Mouse (Mus musculus) liver, embryonic 14.5 days (tissue): ENCODE data around the gene Cgnl1. TPM values are rescaled to one million over a fixed set of nuclear protein-coding genes. Genes with fewer than 3 reads are reported as not detected.

Experiments used
- ATAC-seq: fragments of 200-750 bp; cut with Nextera tagmentation; 2 replicates; pipeline ENCODE4 v1.8.0; 2017; ENCODE audit warnings: moderate number of reproducible peaks, mild to moderate bottlenecking, moderate library complexity; ENCODE audit not compliant: insufficient read depth
- DNase-seq, 3 experiments: peaks; one replicate each; pipeline ENCODE4 v3.0.0-alpha.2; 2012 to 2013; ENCODE audit warnings: low read depth in 3 of 3, low spot score in 3 of 3
- H3K27ac ChIP-seq: fragments of 300-500 bp; sonication (generic); 2 replicates; pipeline ENCODE4 v1.5.1; 2014; ENCODE audit warnings: moderate library complexity, mild to moderate bottlenecking, control low read depth, inconsistent platforms
- H3K27me3 ChIP-seq: fragments of 300-500 bp; sonication (generic); 2 replicates; pipeline ENCODE4 v1.6.1; 2014; ENCODE audit warnings: mild to moderate bottlenecking, low read length, moderate library complexity; ENCODE audit not compliant: control insufficient read depth, insufficient read depth
- H3K36me3 ChIP-seq: fragments of 300-500 bp; sonication (generic); replicated peaks from 2 replicates; pipeline ENCODE4 v1.6.1; 2014; ENCODE audit warnings: low read depth; ENCODE audit not compliant: control insufficient read depth, insufficient read depth
- H3K4me1 ChIP-seq, 2 experiments: fragments of 200-500 bp in 1 of 2; fragments of 300-500 bp in 1 of 2; sonication (generic) in 1 of 2; replicated peaks; 2 replicates each; pipeline ENCODE4 v1.6.1; 2012 to 2014; ENCODE audit warnings: antibody characterized with exemption in 1 of 2, inconsistent platforms in 1 of 2, low read length in 1 of 2; ENCODE audit not compliant: control insufficient read depth in 2 of 2, insufficient read depth in 2 of 2
- H3K4me2 ChIP-seq: fragments of 300-500 bp; sonication (generic); 2 replicates; pipeline ENCODE4 v1.6.1; 2014; ENCODE audit warnings: low read depth, mild to moderate bottlenecking, control low read depth, moderate library complexity
- H3K4me3 ChIP-seq, 2 experiments: fragments of 200-500 bp in 1 of 2; fragments of 300-500 bp in 1 of 2; sonication (generic) in 1 of 2; 2 replicates each; pipeline ENCODE4 v1.5.1; 2012 to 2014; ENCODE audit warnings: low read depth in 2 of 2, low read length in 2 of 2, mild to moderate bottlenecking in 2 of 2, control low read depth in 1 of 2, inconsistent platforms in 1 of 2, moderate library complexity in 1 of 2; ENCODE audit not compliant: insufficient read depth in 1 of 2
- H3K9ac ChIP-seq: fragments of 300-500 bp; sonication (generic); replicated peaks from 2 replicates; pipeline ENCODE4 v1.6.1; 2014; ENCODE audit warnings: mild to moderate bottlenecking, control low read depth, moderate library complexity
- H3K9me3 ChIP-seq: fragments of 300-500 bp; sonication (generic); 2 replicates; pipeline ENCODE4 v1.6.1; 2016; ENCODE audit warnings: low read length, mixed read lengths; ENCODE audit not compliant: control insufficient read depth
- CTCF ChIP-seq: IDR thresholded peaks from 2 replicates; pipeline ENCODE4 v1.5.1; 2016; ENCODE audit warnings: antibody characterized with exemption, low read depth, control low read depth
- EP300 ChIP-seq: IDR thresholded peaks from 2 replicates; pipeline ENCODE4 v1.6.1; 2016; ENCODE audit warnings: antibody characterized with exemption, low read depth
- WGBS: fragments of 180-500 bp; shearing (Covaris S2); extraction: QIAGEN DNeasy Blood & Tissue Kit; methylation state at CpG from one replicate; pipeline ENCODE4 v1.1.7; 2014; ENCODE audit not compliant: insufficient replicate concordance; 5-methylcytosine and 5-hydroxymethylcytosine counted together
- polyA plus RNA-seq, 2 experiments: library from polyadenylated mRNA; depleted of rRNA in 1 of 2; stranded (reverse) in 1 of 2; unstranded in 1 of 2; fragments of >200 nt; fragmentation: Nextera tagmentation in 1 of 2; extraction: Ambion mirVana in 1 of 2; gene quantifications; 2 replicates each; pipeline versions ENCODE4 v1.2.1 to v1.2.3; 2012 to 2014

Cgnl1 gene
- polyA plus RNA-seq, 2 experiments, result 1.2 to 1.8 TPM

DNA sequence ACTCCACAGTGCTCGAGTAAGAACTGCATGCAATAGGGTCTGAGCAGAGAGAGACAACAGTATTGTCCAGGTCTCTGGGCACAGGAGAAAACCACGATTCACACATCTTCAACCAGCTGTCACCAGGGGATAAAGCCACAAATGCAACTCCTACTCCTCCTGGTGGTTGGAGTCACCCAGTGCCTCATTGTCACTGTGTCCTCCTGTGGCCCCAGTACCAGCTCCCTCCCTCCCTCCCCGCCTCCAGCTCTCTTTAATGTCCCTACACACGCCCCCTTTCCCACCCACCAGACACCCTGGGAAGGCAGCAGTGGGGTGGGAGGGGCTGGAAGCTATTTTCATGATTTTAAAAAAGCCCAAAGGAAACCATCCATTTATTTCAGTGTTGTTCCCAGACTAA is 41.0 kb upstream of the Cgnl1 start:
- 14% methylated on average over 4 of the region's 4 CpGs for WGBS
- Histone ChIP-seq H3K36me3 (no peaks in the 10 kb centered on the region), H3K27me3 (no peaks in the 10 kb centered on the region), H3K9ac (no peak overlapping the region), H3K9me3 (no peaks in the 10 kb centered on the region), H3K4me3 (no peak overlapping the region), H3K4me1 (no peaks in the 10 kb centered on the region), H3K4me2 (no peak overlapping the region), H3K27ac (no peak overlapping the region)
- no peak for TF ChIP-seq EP300
- peak; percentile 35 for TF ChIP-seq CTCF
- no peak for DNase-seq
- ATAC-seq, result no peak

DNA sequence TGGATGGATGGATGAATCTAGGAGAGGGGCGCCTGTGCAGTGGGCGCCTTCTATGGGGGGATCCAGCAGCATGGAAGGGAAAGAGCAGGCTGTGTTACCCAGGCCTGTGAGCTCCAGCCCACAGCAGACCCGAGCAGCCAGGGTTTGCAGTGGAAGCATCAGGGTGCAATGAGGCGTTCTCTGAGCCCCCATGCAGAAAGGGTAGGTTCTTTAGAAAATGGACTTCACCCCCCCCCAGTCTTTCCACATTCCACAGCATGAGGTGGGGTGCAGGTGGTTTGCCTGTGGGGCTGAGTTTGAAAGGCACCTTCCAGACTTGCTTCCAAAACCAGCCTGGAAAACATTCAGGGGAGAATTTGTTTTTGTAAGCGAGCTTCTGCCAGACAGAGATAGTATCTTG is 40.0 kb upstream of the Cgnl1 start:
- ATAC-seq, result no peak
- no peak overlapping the region for H3K27ac ChIP-seq
- no peak for DNase-seq
- H3K4me1 ChIP-seq, result no peaks in the 10 kb centered on the region
- TF ChIP-seq EP300, result no peak
- no peak for TF ChIP-seq CTCF
- no peaks in the 10 kb centered on the region for H3K36me3 ChIP-seq
- H3K9me3 ChIP-seq, result no peaks in the 10 kb centered on the region
- H3K9ac ChIP-seq, result no peak overlapping the region
- no peak overlapping the region for H3K4me2 ChIP-seq
- no peaks in the 10 kb centered on the region for H3K27me3 ChIP-seq
- WGBS, result 54% methylated on average over 5 of the region's 5 CpGs
- no peak overlapping the region for H3K4me3 ChIP-seq

DNA sequence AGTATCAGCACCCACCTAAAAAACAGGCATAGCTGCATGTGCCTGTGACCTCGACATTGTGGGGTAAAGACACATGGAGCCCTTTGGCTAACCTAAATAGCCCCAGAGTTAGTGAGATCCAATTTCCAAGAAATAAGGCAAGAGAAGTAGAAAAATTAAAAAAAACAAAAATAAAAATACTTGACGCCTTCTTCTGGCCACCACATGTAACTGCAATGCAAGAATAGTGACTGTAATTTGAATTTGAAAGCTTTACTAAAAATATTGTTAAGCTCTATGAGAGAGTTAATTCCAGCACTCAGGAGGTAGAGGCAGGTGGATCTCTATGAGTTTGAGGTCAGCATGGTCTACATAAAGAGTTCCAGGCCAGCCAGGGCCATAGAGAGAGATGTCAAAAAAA is 39.3 kb upstream of the Cgnl1 start:
- no peak overlapping the region for H3K4me3 ChIP-seq
- no peak overlapping the region for H3K9ac ChIP-seq
- H3K27ac ChIP-seq, result no peak overlapping the region
- no peak for ATAC-seq
- no peak overlapping the region for H3K4me2 ChIP-seq
- no peaks in the 10 kb centered on the region for H3K9me3 ChIP-seq
- H3K27me3 ChIP-seq, result no peaks in the 10 kb centered on the region
- no peak for DNase-seq
- WGBS, result 59% methylated on average over 2 of the region's 2 CpGs
- H3K4me1 ChIP-seq, result no peaks in the 10 kb centered on the region
- no peaks in the 10 kb centered on the region for H3K36me3 ChIP-seq
- TF ChIP-seq CTCF (0 out of 2 replicates have a peak, but pooled peaks have one; percentile 1), EP300 (no peak)

DNA sequence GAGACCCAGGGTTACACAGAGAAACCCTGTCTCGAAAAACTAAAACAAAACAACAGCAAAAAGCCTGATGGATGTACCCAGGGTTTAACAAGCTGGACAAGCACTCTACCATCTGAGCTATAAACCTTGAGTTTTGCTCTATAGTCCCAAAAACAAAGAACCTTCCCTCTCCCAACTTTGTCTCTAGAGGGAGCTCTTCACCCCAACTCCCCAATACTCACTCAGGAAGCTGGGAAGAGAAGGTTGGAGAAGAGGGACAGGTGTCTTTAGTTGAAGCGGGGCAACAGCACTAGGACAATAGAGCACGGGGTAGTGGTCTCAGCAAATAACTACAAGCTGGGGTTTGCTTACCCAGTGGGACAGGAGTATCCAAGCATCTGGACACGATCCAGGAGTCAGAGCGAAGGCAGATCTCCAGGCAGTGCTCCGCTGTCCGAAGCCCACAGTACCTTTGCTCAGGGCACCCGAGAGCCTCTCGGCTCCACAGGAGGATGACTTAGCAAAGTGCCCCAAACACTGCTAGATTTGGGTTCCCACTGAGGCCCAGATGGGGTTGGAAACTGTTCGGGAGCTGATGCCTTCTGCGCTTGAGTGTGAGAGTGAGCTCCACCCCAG is 37.3 kb upstream of the Cgnl1 start:
- Histone ChIP-seq H3K36me3 (no peaks in the 10 kb centered on the region), H3K9ac (no peak overlapping the region), H3K4me1 (no peaks in the 10 kb centered on the region), H3K27me3 (no peaks in the 10 kb centered on the region), H3K27ac (no peak overlapping the region), H3K4me3 (no peak overlapping the region), H3K9me3 (no peaks in the 10 kb centered on the region), H3K4me2 (peak overlapping the region; percentile 15; the same call in 1 of the 2 replicates)
- ATAC-seq (no peak), DNase-seq (no peak)
- peak; percentile 41 for TF ChIP-seq CTCF
- no peak for TF ChIP-seq EP300
- WGBS, result 38% methylated on average over 11 of the region's 11 CpGs

DNA sequence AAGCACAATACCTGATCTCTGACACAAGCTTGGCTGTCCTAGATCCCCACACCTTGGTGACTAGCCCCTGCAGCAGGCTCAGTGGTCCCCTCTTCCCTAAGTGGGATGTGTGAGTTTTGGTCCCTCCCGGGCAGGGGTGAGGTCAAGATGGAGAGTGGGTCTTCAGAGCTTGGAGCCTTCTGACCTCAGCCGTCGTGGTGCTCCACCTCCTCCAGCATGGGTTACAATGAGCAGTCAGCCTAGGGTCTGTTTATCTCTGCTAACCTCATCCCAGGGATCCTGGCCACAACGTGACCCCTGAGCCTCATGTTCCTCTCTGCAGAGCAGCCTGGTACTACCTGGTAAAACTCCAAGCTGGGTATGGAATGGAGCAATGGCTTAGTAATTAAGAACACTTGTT is 36.4 kb upstream of the Cgnl1 start:
- no peak for ATAC-seq
- Histone ChIP-seq H3K36me3 (no peaks in the 10 kb centered on the region), H3K27ac (no peak overlapping the region), H3K4me1 (no peaks in the 10 kb centered on the region), H3K4me2 (no peak overlapping the region), H3K27me3 (no peaks in the 10 kb centered on the region), H3K9ac (no peak overlapping the region), H3K4me3 (no peak overlapping the region), H3K9me3 (no peaks in the 10 kb centered on the region)
- DNase-seq, result no peak
- no peak for TF ChIP-seq EP300
- no peak for TF ChIP-seq CTCF
- 37% methylated on average over 4 of the region's 4 CpGs for WGBS
